Mouse (Mus musculus): ENCODE measurements around the gene Krt79. TPM values are rescaled to one million over a fixed set of nuclear protein-coding genes. Genes with fewer than 3 reads are reported as not detected.

Krt79 gene
- polyA plus RNA-seq, 1 experiment from 2014 or later: 0.23 TPM

DNA sequence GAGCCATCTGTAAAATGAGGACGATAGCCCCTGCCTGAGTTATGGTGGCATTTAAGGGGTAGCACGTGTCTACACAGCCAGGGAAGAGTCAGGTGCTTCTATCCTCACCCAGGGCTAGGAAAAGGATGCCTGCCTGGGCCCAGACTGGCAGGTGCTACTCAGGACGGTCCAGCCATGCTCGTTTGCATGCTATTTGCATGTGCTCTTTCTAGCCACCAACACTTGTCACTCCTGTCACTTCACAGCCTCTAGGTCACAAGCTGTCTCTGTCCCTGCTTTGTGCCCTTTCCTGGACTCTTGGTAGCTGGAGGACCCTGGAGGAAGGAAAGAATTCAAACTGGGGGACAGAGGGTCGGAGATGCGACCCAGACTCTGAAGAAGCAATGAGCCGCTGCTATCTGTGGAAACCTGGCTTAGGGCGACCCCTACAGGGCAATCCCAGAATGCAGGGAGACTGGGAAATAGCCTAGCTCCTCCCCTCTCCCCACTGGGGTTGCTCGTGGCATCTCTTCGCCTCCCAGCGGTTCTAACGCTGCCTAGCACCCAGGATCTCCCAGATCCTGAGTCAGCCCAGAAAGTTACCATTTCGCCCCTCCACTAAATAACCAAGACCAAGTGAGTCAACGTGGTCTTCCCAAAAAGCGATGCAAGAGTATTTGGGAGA lies 33.4 kb upstream of the Krt79 start:
- H3K4me2 ChIP-seq: no peak overlapping the region
- H3K9ac ChIP-seq (replicated peaks): no peak overlapping the region
- peaks cover 7% of the 10 kb centered on the region; the same call in 1 of the 2 replicates for H3K27me3 ChIP-seq (replicated peaks)
- H3K27ac ChIP-seq (replicated peaks): no peak overlapping the region
- WGBS: 9% methylated on average over 15 of the region's 15 CpGs
- H3K4me3 ChIP-seq (replicated peaks): no peak overlapping the region
- H3K9me3 ChIP-seq (replicated peaks): no peaks in the 10 kb centered on the region
- peaks cover 28% of the 10 kb centered on the region for H3K4me1 ChIP-seq
- ATAC-seq (ENCODE audit: low FRiP score): peak; percentile 38
- no peaks in the 10 kb centered on the region for H3K36me3 ChIP-seq

DNA sequence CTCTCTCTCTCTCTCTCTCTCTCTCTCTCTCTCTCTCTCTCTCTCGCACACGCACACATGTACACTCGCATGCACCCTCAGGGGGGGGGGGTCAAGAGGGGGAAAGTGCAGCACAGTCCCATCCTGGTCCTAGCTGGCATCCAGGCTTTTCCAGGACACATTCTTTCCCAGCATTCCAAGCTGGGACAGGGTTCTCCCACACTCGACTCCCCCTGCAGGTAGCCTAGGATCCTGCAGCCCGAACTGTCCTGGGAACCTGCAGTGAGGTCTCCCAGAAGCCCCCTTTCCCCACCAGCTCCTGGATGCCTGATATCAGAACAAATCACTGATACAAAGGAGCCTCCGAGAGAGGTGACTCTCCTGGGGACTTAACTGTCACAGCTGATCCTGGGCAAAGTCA lies 30.4 kb upstream of the Krt79 start:
- H3K9me3 ChIP-seq (replicated peaks): no peaks in the 10 kb centered on the region
- H3K27ac ChIP-seq (replicated peaks): no peak overlapping the region
- 5% methylated on average over 3 of the region's 6 CpGs for WGBS
- H3K4me2 ChIP-seq: no peak overlapping the region
- H3K27me3 ChIP-seq (replicated peaks): 0 out of 2 replicates have a peak, but pooled peaks cover 3% of the 10 kb centered on the region
- no peak overlapping the region for H3K4me3 ChIP-seq (replicated peaks)
- H3K9ac ChIP-seq (replicated peaks): no peak overlapping the region
- H3K4me1 ChIP-seq: peaks cover 9% of the 10 kb centered on the region; the same call in 1 of the 2 replicates
- ATAC-seq (ENCODE audit: low FRiP score): no peak
- H3K36me3 ChIP-seq: no peaks in the 10 kb centered on the region

DNA sequence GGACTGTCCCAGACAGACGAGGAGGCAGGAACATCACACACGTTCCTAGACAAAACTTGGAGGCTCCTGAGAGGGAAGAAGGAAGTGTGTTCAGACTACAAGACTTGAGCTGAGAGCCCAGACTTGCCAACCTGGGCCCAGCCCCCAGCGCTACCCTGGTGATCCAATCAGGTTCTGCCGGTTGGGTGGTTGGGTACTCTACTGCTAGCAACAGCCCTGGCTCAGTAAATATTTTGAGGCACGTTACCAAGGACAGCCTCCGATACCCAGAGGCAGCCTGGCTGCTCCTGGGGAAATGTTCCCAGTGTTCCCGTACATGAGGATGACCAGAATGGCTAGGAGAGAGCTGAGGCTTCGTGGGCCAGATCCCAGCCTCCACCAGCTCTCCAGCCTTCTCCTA lies 26.7 kb upstream of the Krt79 start:
- H3K4me3 ChIP-seq (replicated peaks): no peak overlapping the region
- no peaks in the 10 kb centered on the region for H3K9me3 ChIP-seq (replicated peaks)
- no peaks in the 10 kb centered on the region for H3K36me3 ChIP-seq
- ATAC-seq (ENCODE audit: low FRiP score): no peak
- 78% methylated on average over 8 of the region's 8 CpGs for WGBS
- 0 out of 2 replicates have a peak, but pooled peaks cover 3% of the 10 kb centered on the region for H3K27me3 ChIP-seq (replicated peaks)
- no peak overlapping the region for H3K4me2 ChIP-seq
- H3K9ac ChIP-seq (replicated peaks): no peak overlapping the region
- H3K27ac ChIP-seq (replicated peaks): no peak overlapping the region
- no peaks in the 10 kb centered on the region for H3K4me1 ChIP-seq

DNA sequence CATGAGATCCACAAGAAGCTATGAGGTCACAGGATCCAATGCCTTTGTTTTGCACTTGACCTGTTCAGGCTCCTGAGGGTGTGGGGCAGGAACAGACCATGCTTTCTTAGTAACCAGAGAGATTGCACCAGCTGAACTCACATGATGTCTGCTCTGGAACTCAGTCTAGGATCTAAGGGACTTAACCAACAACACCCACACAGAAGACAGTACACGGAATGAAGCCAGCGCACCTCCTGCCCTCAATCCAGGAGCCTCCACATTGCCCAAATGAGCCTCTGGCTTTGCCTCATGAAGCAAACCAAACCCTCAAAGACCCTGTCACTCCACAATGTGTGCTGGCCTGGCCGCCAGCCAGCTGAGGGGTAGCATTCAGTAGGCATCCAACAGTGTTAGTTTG lies 18.8 kb upstream of the Krt79 start:
- Histone ChIP-seq H3K4me2 (no peak overlapping the region), H3K9ac (replicated peaks) (no peak overlapping the region), H3K9me3 (replicated peaks) (no peaks in the 10 kb centered on the region), H3K4me3 (replicated peaks) (no peak overlapping the region), H3K27me3 (replicated peaks) (no peaks in the 10 kb centered on the region), H3K36me3 (no peaks in the 10 kb centered on the region), H3K27ac (replicated peaks) (no peak overlapping the region), H3K4me1 (no peaks in the 10 kb centered on the region)
- no peak for ATAC-seq (ENCODE audit: low FRiP score)
- whole genome bisulfite sequencing: 89% methylated on average over 3 of the region's 3 CpGs

DNA sequence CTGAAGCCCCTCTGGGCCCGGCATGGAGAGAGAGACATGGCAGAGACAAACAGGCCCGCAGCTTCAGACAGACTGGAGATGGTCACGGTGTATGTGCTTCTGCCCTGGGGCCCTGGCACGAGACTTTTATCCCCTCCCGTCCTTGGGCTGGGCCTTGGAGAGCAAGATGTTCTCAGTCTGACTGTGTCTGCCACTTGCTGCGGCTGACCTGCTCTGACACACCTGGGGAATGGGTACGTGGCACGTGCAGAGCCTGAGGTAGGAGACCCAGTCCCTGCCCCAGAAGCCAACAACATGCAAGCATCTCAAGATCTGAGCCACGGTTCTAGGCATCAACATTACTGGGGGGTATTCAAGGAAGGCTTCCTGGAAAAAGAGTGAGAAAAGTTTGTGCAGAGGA lies 14.1 kb upstream of the Krt79 start, which contains the start of gene Krt78:
TSS of gene Krt78 (minus strand) at position 101 of the 400 bp plus-strand sequence.
- Histone ChIP-seq H3K36me3 (no peaks in the 10 kb centered on the region), H3K27me3 (replicated peaks) (no peaks in the 10 kb centered on the region), H3K4me2 (no peak within 1 kb of the TSS), H3K9ac (replicated peaks) (no peak within 1 kb of the TSS), H3K9me3 (replicated peaks) (no peaks in the 10 kb centered on the region), H3K27ac (replicated peaks) (no peak within 1 kb of the TSS), H3K4me1 (no peaks in the 10 kb centered on the region), H3K4me3 (replicated peaks) (no peak within 1 kb of the TSS)
- 92% methylated on average over 9 of the region's 9 CpGs for WGBS
- no peak for ATAC-seq (ENCODE audit: low FRiP score)

DNA sequence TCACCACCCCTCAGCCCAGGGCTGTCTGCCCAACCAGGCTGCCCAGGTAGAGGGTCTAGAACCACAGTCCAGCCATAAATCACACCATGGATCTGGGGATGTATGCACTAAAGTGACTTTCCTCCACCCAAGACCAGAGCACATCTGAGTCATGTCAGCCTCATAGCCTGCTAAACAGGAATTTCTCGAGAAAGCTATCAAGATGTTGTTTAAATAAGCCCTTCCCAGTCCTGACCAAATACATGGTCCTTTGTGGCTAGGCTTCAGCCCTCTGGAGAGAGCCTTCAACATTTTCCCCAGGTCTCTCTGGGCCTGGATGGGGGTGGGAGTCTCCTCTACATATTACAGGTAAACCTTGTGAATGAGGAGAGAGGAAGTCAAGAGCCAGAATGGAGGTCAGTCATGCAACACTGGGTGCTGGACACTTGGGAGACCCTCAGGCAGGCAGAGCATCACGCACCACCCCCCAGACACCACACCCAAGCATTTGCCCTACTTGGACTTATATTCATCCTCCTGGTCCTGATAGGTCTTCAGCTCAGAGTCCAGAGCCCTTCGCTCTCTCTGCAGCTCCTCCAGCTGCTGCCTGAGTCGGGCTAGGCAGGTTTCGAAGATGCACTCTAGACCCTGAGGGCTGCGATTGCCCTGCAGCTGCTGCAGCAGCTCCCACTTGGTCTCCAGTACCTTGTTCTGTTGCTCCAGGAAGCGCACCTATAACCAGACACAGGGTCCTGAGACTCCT lies 12.8 kb upstream of the Krt79 start:
- H3K27ac ChIP-seq (replicated peaks): no peak overlapping the region
- no peak overlapping the region for H3K9ac ChIP-seq (replicated peaks)
- H3K9me3 ChIP-seq (replicated peaks): no peaks in the 10 kb centered on the region
- no peak for ATAC-seq (ENCODE audit: low FRiP score)
- no peak overlapping the region for H3K4me3 ChIP-seq (replicated peaks)
- H3K27me3 ChIP-seq (replicated peaks): no peaks in the 10 kb centered on the region
- H3K4me1 ChIP-seq: no peaks in the 10 kb centered on the region
- H3K4me2 ChIP-seq: no peak overlapping the region
- WGBS: 89% methylated on average over 7 of the region's 7 CpGs
- H3K36me3 ChIP-seq: no peaks in the 10 kb centered on the region

DNA sequence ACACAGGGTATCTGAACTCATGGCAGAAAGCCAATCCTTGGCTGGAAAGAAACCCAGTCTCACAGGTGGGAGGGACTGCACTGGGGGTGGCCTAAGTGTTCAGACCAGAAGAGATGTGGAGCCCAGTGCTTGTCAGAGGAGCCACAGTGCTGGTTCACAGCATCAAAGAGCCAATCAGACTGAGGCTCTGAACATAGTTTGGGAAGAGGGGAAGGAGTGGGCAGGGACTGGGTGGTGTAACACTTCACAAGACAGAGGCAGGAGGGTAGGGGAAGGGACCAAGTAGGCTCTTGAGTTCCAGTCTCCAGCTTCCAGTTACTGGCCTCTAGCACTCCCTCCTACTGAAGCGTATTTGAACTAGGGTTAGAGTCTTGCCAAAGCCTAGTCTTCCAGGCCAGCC lies 5.3 kb upstream of the Krt79 start:
- H3K27ac ChIP-seq (replicated peaks): no peak overlapping the region
- no peak for ATAC-seq (ENCODE audit: low FRiP score)
- H3K9me3 ChIP-seq (replicated peaks): no peaks in the 10 kb centered on the region
- H3K4me3 ChIP-seq (replicated peaks): no peak overlapping the region
- no peaks in the 10 kb centered on the region for H3K4me1 ChIP-seq
- no peaks in the 10 kb centered on the region for H3K27me3 ChIP-seq (replicated peaks)
- no peak overlapping the region for H3K9ac ChIP-seq (replicated peaks)
- 84% methylated on average over 1 of the region's 1 CpGs for WGBS
- no peak overlapping the region for H3K4me2 ChIP-seq
- no peaks in the 10 kb centered on the region for H3K36me3 ChIP-seq

DNA sequence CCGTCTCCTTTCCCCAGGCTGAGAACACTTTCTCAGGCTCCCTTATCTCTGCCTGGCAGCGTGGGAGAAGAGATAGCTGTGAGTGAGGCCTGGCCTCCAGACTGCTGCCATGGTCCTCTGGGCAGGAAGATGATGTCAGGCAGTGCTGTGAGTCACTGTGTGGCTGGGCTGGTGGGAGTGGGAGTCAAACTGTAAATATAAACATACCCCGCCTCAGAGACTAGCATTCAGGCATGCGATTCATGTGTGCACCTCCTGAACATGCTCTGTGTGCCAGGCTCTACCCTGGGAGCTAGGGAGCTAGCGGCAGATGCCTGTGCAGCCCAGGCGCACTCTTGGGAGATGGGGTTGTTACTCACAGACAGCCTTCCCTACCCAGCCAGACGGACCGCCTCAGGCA lies 1.8 kb upstream of the Krt79 start:
- no peak overlapping the region for H3K9ac ChIP-seq (replicated peaks)
- H3K4me1 ChIP-seq: no peaks in the 10 kb centered on the region
- WGBS: 77% methylated on average over 8 of the region's 8 CpGs
- ATAC-seq (ENCODE audit: low FRiP score): no peak
- H3K4me2 ChIP-seq: no peak overlapping the region
- no peaks in the 10 kb centered on the region for H3K9me3 ChIP-seq (replicated peaks)
- no peaks in the 10 kb centered on the region for H3K36me3 ChIP-seq
- H3K4me3 ChIP-seq (replicated peaks): no peak overlapping the region
- H3K27ac ChIP-seq (replicated peaks): no peak overlapping the region
- no peaks in the 10 kb centered on the region for H3K27me3 ChIP-seq (replicated peaks)

DNA sequence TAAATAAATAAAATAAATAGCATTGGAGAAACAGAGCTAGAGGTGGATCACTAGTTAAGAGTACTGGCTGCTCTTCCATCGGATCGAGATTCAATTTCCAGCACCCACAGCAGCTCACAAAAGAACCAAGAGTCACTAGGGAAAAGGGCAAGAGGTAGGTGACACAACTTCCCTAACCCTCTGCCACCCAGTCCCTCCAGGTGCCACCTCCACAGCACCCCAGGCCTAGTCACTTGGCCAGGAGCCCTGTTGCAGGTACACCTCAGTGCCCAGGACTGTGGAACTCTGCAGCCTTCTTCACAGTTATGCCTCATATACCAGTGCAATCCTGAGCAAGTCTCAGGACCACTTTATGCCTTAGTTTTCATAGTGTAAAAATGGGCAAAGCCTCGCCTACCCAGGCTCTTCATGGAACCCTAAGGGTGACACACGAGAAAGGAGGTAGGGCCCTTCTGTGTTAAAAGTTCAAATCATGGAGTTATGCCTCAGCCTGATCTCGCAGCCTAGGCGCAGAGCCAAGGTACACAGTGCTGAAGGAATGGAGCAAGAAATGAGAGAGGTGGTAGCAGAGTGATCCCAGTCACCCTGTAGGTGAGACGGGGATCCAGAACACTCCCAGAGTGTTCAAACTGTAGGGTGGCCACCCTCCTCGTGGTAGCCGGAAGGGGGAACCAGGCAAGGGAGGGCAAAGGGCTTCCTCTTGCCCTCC lies 1.4 kb downstream of the Krt79 start:
- H3K4me3 ChIP-seq (replicated peaks): no peak overlapping the region
- no peak overlapping the region for H3K4me2 ChIP-seq
- no peaks in the 10 kb centered on the region for H3K36me3 ChIP-seq
- no peaks in the 10 kb centered on the region for H3K4me1 ChIP-seq
- no peak for ATAC-seq (ENCODE audit: low FRiP score)
- WGBS: 90% methylated on average over 9 of the region's 9 CpGs
- H3K9me3 ChIP-seq (replicated peaks): no peaks in the 10 kb centered on the region
- H3K27ac ChIP-seq (replicated peaks): no peak overlapping the region
- no peak overlapping the region for H3K9ac ChIP-seq (replicated peaks)
- no peaks in the 10 kb centered on the region for H3K27me3 ChIP-seq (replicated peaks)

DNA sequence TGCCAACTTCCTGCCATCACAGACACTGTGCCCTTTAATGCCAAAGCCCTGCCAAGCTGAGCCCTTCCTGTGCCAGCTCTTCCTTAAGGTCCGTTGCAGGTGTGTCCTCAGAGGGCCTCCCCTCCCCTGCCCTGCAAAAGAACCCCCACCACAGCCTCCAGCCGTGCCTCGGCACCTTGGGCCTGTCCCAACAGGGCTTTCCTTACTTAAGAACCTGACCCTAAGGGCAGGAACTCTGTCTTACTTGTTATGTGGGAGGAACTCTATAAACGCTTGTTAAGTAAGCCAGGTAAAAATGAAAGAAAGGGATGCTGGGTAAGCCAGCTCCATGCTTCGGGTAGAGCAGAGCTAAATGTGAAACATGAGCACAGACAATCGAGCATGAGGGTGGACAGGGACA lies 7.1 kb downstream of the Krt79 start:
- no peak for ATAC-seq (ENCODE audit: low FRiP score)
- no peak overlapping the region for H3K4me3 ChIP-seq (replicated peaks)
- H3K9me3 ChIP-seq (replicated peaks): no peaks in the 10 kb centered on the region
- H3K27ac ChIP-seq (replicated peaks): no peak overlapping the region
- no peak overlapping the region for H3K4me2 ChIP-seq
- peaks cover 17% of the 10 kb centered on the region; the same call in 1 of the 2 replicates for H3K27me3 ChIP-seq (replicated peaks)
- H3K9ac ChIP-seq (replicated peaks): no peak overlapping the region
- WGBS: 82% methylated on average over 6 of the region's 6 CpGs
- H3K4me1 ChIP-seq: peaks cover 18% of the 10 kb centered on the region; the same call in 1 of the 2 replicates
- H3K36me3 ChIP-seq: no peaks in the 10 kb centered on the region

DNA sequence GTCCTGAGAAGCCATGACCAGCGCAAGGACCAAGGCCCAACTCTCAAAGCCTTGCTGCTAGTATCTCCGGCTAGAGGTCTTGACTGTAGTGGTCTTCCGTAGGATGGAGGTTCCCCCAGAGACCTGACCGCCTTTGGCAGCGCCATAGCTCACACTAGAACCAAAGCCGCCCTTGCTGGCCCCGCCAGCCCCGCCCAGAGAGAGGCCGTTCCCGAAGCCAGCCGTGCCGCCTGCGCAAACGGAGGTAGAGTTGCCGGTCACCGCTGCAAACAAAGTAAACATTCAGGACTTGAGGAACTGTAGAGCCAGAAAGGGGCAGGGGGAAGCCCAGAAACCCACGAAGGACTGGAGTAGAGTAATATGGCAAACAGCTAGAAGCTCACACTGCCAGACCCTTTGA lies 10.5 kb downstream of the Krt79 start:
- ATAC-seq (ENCODE audit: low FRiP score): no peak
- Histone ChIP-seq H3K4me1 (peaks cover 18% of the 10 kb centered on the region; the same call in 1 of the 2 replicates), H3K9ac (replicated peaks) (no peak overlapping the region), H3K4me2 (peak overlapping the region; percentile 42), H3K9me3 (replicated peaks) (no peaks in the 10 kb centered on the region), H3K27ac (replicated peaks) (no peak overlapping the region), H3K36me3 (no peaks in the 10 kb centered on the region), H3K27me3 (replicated peaks) (peaks cover 17% of the 10 kb centered on the region; the same call in 1 of the 2 replicates), H3K4me3 (replicated peaks) (no peak overlapping the region)
- WGBS: 5% methylated on average over 17 of the region's 17 CpGs

Measured in neural tube, embryonic 15.5 days (tissue).